In the genomic region with DNA sequence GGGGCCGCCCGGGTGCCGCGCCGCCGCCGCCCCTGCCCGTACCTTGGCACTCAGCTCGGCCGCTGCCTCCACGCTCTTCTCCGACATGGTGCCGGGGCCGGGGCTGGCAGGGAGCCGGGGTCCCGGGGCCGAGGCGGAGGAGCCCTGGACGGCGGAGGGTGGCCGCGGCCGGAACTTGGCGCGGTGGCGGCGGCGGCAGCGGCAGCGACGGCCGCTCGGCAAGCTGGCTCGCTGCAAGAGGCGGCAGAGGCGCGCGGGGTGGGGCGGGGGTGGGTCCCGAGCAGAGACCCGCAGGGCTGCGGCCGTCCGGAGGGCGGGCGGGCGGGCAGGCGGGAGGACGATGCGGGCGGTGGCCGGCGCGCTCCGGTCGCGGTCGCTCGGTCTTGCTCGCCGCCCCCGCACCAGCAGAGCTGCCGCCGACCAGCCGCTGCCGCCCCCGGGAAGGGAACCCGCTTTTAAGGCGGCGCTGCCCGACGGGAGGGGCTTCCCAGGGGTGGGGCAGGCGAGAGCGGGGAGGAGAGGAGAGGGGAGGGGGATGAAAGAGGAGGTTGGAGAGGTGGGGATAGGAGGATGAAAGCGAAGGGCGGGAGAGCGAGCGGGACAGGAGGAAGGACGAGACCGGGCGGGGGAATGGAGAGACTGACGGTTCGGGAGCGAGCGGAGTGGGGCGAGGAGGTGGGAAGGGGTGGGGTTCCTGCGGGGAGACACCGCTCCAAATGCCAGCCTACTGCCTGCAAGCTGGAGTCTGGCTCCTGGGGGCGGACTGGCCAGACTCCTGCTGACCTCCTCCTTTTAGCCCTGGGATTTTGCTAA, we compare ENCODE assay signal across 8 mouse cellular contexts. TPM values are rescaled to one million over a fixed set of nuclear protein-coding genes. Genes with fewer than 3 reads are reported as not detected.
DNase-seq lines count a peak whose midpoint lies in the region; ATAC-seq and TF ChIP-seq lines count a peak whose summit lies in the region.

No protein-coding gene starts in this region.

- WGBS in forebrain, embryonic 14.5 days, result under 1% methylated on average over 34 of the region's 89 CpGs

- 0 out of 2 replicates have a peak, but pooled peaks have one; percentile 19 for TF ChIP-seq EP300 in ES-Bruce4 (IDR thresholded peaks at IDR 0.05; ENCODE audit: insufficient read depth, low read depth, low read length)

- ATAC-seq in cerebellum, adult (ENCODE audit: insufficient number of reproducible peaks, low FRiP score, low TSS enrichment), result peak; percentile 62
- ATAC-seq in forebrain, embryonic 14.5 days, result peak; percentile 69

- peak; percentile 97 for DNase-seq in forebrain, embryonic 14.5 days (ENCODE audit: low spot score)
- DNase-seq in heart, postnatal 10 days, result peak; percentile 90 to 94
- DNase-seq in layer of hippocampus, adult 18-20 months (ENCODE audit: low spot score in 2 of 2), result peak; percentile 93 to 95
- peak; percentile 95 to 97 for DNase-seq in lung, adult 18-20 months
- DNase-seq in ovary, adult 18-20 months (ENCODE audit: low spot score), result peak; percentile 98
- DNase-seq in thymus, postnatal 0 days (ENCODE audit: low spot score), result peak; percentile 60

- H3K4me3 ChIP-seq in ES-Bruce4 (ENCODE audit: low read depth, low read length), result peak overlapping the region; percentile 62
- H3K4me3 ChIP-seq in forebrain, embryonic 14.5 days (ENCODE audit: low read depth, low read length), result peak overlapping the region; percentile 93

- no peaks in the 10 kb centered on the region for H3K27me3 ChIP-seq in ES-Bruce4 (ENCODE audit: control insufficient read depth, insufficient read depth, low read length, poor library complexity, severe bottlenecking)
- H3K27me3 ChIP-seq in forebrain, embryonic 14.5 days (replicated peaks; ENCODE audit: control insufficient read depth, insufficient read depth, low read length), result no peaks in the 10 kb centered on the region

- intact Hi-C loops in heart, postnatal 10 days (cut with DNase I), result loop anchor here (1.0 to 5.0 kb wide), 3 partner anchors 13 to 60 kb away; a partner anchor contains a TSS

- peaks cover 3% of the 10 kb centered on the region for H3K4me1 ChIP-seq in ES-Bruce4 (ENCODE audit: control insufficient read depth, insufficient read depth, low read length)
- peaks cover 40% of the 10 kb centered on the region for H3K4me1 ChIP-seq in forebrain, embryonic 14.5 days (ENCODE audit: control insufficient read depth, insufficient read depth, low read length)

- H3K9me3 ChIP-seq in ES-Bruce4 (replicated peaks; ENCODE audit: control insufficient read depth, insufficient read depth, low read length, poor library complexity, severe bottlenecking), result no peaks in the 10 kb centered on the region
- no peaks in the 10 kb centered on the region for H3K9me3 ChIP-seq in forebrain, embryonic 14.5 days (replicated peaks; ENCODE audit: control insufficient read depth, low read length)

- no peak for TF ChIP-seq POLR2A in ES-Bruce4 (IDR thresholded peaks at IDR 0.05; ENCODE audit: insufficient read depth, low read length)

- H3K36me3 ChIP-seq in ES-Bruce4 (ENCODE audit: control insufficient read depth, insufficient read depth, low read length, poor library complexity, severe bottlenecking), result 0 out of 2 replicates have a peak, but pooled peaks cover 6% of the 10 kb centered on the region
- H3K36me3 ChIP-seq in forebrain, embryonic 14.5 days (ENCODE audit: control insufficient read depth, insufficient read depth, low read length), result peaks cover 23% of the 10 kb centered on the region

- peak overlapping the region; percentile 99 for H3K9ac ChIP-seq in ES-Bruce4 (ENCODE audit: low read depth, poor library complexity, severe bottlenecking)
- H3K9ac ChIP-seq in forebrain, embryonic 14.5 days (ENCODE audit: low read length), result peak overlapping the region; percentile 100

- peak overlapping the region; percentile 37 for H3K27ac ChIP-seq in ES-Bruce4 (ENCODE audit: insufficient read depth, low read length)
- peak overlapping the region; percentile 100 for H3K27ac ChIP-seq in forebrain, embryonic 14.5 days (ENCODE audit: low read depth, low read length)

- peak overlapping the region; percentile 100 for H3K4me2 ChIP-seq in forebrain, embryonic 14.5 days (ENCODE audit: low read length)

- no peak for TF ChIP-seq CTCF in ES-Bruce4 (IDR thresholded peaks at IDR 0.05; ENCODE audit: low read depth, low read length)

RNA-seq across cellular contexts. Expression of a gene that starts 2.2 kb away (rescaled TPM):
- polyA plus RNA-seq in ES-Bruce4 (2011; ENCODE audit: insufficient read depth, insufficient read length, low read depth, missing spikeins), result 382 and 383 TPM in 2 replicates
- polyA plus RNA-seq in forebrain, embryonic 14.5 days (2014; fragmentation: Nextera tagmentation; extraction: Ambion mirVana), result 479 and 481 TPM in 2 replicates
- 100 to 1,000 TPM; 516 to 532 TPM for total RNA-seq in heart, postnatal 10 days (2021)
- total RNA-seq in layer of hippocampus, adult 18-20 months (2021), result 1,000 to 10,000 TPM; 1,033 to 1,052 TPM
- polyA plus RNA-seq in thymus, postnatal 0 days (2015; fragmentation: Nextera tagmentation; extraction: Ambion mirVana), result 204 and 256 TPM in 2 replicates

RNA-seq across cellular contexts. Expression of a gene that starts 6.2 kb away (rescaled TPM):
- 4.0 and 5.9 TPM in 2 replicates for polyA plus RNA-seq in ES-Bruce4 (2011; ENCODE audit: insufficient read depth, insufficient read length, low read depth, missing spikeins)
- 1.2 and 2.7 TPM in 2 replicates for polyA plus RNA-seq in forebrain, embryonic 14.5 days (2014; fragmentation: Nextera tagmentation; extraction: Ambion mirVana)
- total RNA-seq in heart, postnatal 10 days (2021), result under 1 TPM; 0.72 to 0.84 TPM
- 1 to 10 TPM; 2.6 to 3.6 TPM for total RNA-seq in layer of hippocampus, adult 18-20 months (2021)
- polyA plus RNA-seq in thymus, postnatal 0 days (2015; fragmentation: Nextera tagmentation; extraction: Ambion mirVana), result 5.5 and 6.1 TPM in 2 replicates

RNA-seq across cellular contexts. Expression of a gene that starts 13.5 kb away (rescaled TPM):
- 263 and 294 TPM in 2 replicates for polyA plus RNA-seq in ES-Bruce4 (2011; ENCODE audit: insufficient read depth, insufficient read length, low read depth, missing spikeins)
- polyA plus RNA-seq in forebrain, embryonic 14.5 days (2014; fragmentation: Nextera tagmentation; extraction: Ambion mirVana), result 470 and 520 TPM in 2 replicates
- 100 to 1,000 TPM; 231 to 236 TPM for total RNA-seq in heart, postnatal 10 days (2021)
- 100 to 1,000 TPM; 631 to 670 TPM for total RNA-seq in layer of hippocampus, adult 18-20 months (2021)
- polyA plus RNA-seq in thymus, postnatal 0 days (2015; fragmentation: Nextera tagmentation; extraction: Ambion mirVana), result 267 and 277 TPM in 2 replicates

RNA-seq across cellular contexts. Expression of a gene that starts 29.7 kb away (rescaled TPM):
- polyA plus RNA-seq in ES-Bruce4 (2011; ENCODE audit: insufficient read depth, insufficient read length, low read depth, missing spikeins), result not detected in 2 replicates
- 0.29 and 0.38 TPM in 2 replicates for polyA plus RNA-seq in forebrain, embryonic 14.5 days (2014; fragmentation: Nextera tagmentation; extraction: Ambion mirVana)
- 1 to 10 TPM; 1.2 to 2.1 TPM for total RNA-seq in heart, postnatal 10 days (2021)
- total RNA-seq in layer of hippocampus, adult 18-20 months (2021), result under 1 TPM in 1 of 2 experiments, not detected in 1; 0.25 TPM
- 102 TPM in 2 replicates for polyA plus RNA-seq in thymus, postnatal 0 days (2015; fragmentation: Nextera tagmentation; extraction: Ambion mirVana)

RNA-seq across cellular contexts. Expression of a gene that starts 47.6 kb away (rescaled TPM):
- polyA plus RNA-seq in ES-Bruce4 (2011; ENCODE audit: insufficient read depth, insufficient read length, low read depth, missing spikeins), result 145 and 154 TPM in 2 replicates
- polyA plus RNA-seq in forebrain, embryonic 14.5 days (2014; fragmentation: Nextera tagmentation; extraction: Ambion mirVana), result 96.5 and 105 TPM in 2 replicates
- 100 to 1,000 TPM; 102 to 108 TPM for total RNA-seq in heart, postnatal 10 days (2021)
- total RNA-seq in layer of hippocampus, adult 18-20 months (2021), result 100 to 1,000 TPM; 154 to 161 TPM
- polyA plus RNA-seq in thymus, postnatal 0 days (2015; fragmentation: Nextera tagmentation; extraction: Ambion mirVana), result 86.0 and 95.5 TPM in 2 replicates

Comparison
In these comparisons a context has a peak if more than half of its experiments do, and no peak if none do; other contexts are left out.
1. Peak in every context shown above with its lines: DNase-seq, ATAC-seq, H3K4me3 ChIP-seq and H3K27ac ChIP-seq.